Mouse (Mus musculus) MEL (cell line): Measurements from ENCODE around the gene Susd3. TPM values are rescaled to one million over a fixed set of nuclear protein-coding genes. Genes with fewer than 3 reads are reported as not detected.

Experiments
- DNase-seq: peaks from one replicate; pipeline ENCODE4 v3.0.0; 2011; ENCODE audit warnings: low read depth, low spot score
- H3K27ac ChIP-seq: 2 replicates; pipeline ENCODE4 v1.5.1; 2012; ENCODE audit warnings: low read depth, mild to moderate bottlenecking, control low read depth, low read length, moderate library complexity; ENCODE audit not compliant: control insufficient read depth
- H3K27me3 ChIP-seq, 2 experiments: fragments of 150-350 bp in 1 of 2; sonication (generic) in 1 of 2; 2 replicates each; pipeline ENCODE4 v1.6.1; 2012; ENCODE audit warnings: low read length in 2 of 2, mild to moderate bottlenecking in 2 of 2, improper control_type of control experiment in 1 of 2, moderate library complexity in 1 of 2; ENCODE audit not compliant: insufficient read depth in 2 of 2, control insufficient read depth in 1 of 2
- H3K36me3 ChIP-seq, 2 experiments: 2 replicates each; pipeline ENCODE4 v1.6.1; 2012 to 2014; ENCODE audit warnings: low read length in 2 of 2, improper control_type of control experiment in 1 of 2, inconsistent platforms in 1 of 2, mild to moderate bottlenecking in 1 of 2; ENCODE audit not compliant: insufficient read depth in 2 of 2, control insufficient read depth in 1 of 2
- H3K4me1 ChIP-seq, 2 experiments: fragments of 150-350 bp in 1 of 2; sonication (generic) in 1 of 2; 2 replicates each; pipeline ENCODE4 v1.6.1; 2012; ENCODE audit warnings: low read length in 2 of 2, improper control_type of control experiment in 1 of 2, mild to moderate bottlenecking in 1 of 2; ENCODE audit not compliant: insufficient read depth in 2 of 2, control insufficient read depth in 1 of 2
- H3K4me3 ChIP-seq, 2 experiments: fragments of 150-350 bp in 1 of 2; sonication (generic) in 1 of 2; 2 replicates each; pipeline ENCODE4 v1.5.1; 2012; ENCODE audit warnings: low read depth in 2 of 2, low read length in 2 of 2, mild to moderate bottlenecking in 2 of 2, moderate library complexity in 2 of 2, control low read depth in 1 of 2, improper control_type of control experiment in 1 of 2; ENCODE audit not compliant: control insufficient read depth in 1 of 2, insufficient read depth in 1 of 2
- H3K79me2 ChIP-seq: 2 replicates; pipeline ENCODE4 v1.6.1; 2012; ENCODE audit warnings: mild to moderate bottlenecking, low read length, moderate library complexity; ENCODE audit not compliant: control insufficient read depth, poor library complexity, insufficient read depth
- H3K9ac ChIP-seq: 2 replicates; pipeline ENCODE4 v1.6.1; 2012; ENCODE audit warnings: low read depth, mild to moderate bottlenecking, control low read depth, low read length, moderate library complexity; ENCODE audit not compliant: control insufficient read depth, poor library complexity, severe bottlenecking
- H3K9me3 ChIP-seq: fragments of 150-350 bp; sonication (generic); replicated peaks from 2 replicates; pipeline ENCODE4 v1.6.1; 2012; ENCODE audit warnings: mild to moderate bottlenecking, low read length, improper control_type of control experiment, moderate library complexity; ENCODE audit not compliant: insufficient read depth
- BHLHE40 ChIP-seq: IDR thresholded peaks from 2 replicates; pipeline ENCODE4 v1.6.1; 2012; ENCODE audit warnings: low read depth, mild to moderate bottlenecking, inconsistent platforms, low read length, improper control_type of control experiment, borderline replicate concordance
- CTCF ChIP-seq, 3 experiments: IDR thresholded peaks in 2 of 3; conservative IDR thresholded peaks in 1 of 3; 2 replicates each; pipeline ENCODE4 v1.5.1; 2011 to 2012; ENCODE audit warnings: low read length in 3 of 3, low read depth in 2 of 3, mild to moderate bottlenecking in 2 of 3, improper control_type of control experiment in 1 of 3, inconsistent platforms in 1 of 3, mixed read lengths in 1 of 3, moderate library complexity in 1 of 3; ENCODE audit not compliant: control insufficient read depth in 1 of 3, insufficient read depth in 1 of 3, poor library complexity in 1 of 3, severe bottlenecking in 1 of 3
- EP300 ChIP-seq, 2 experiments: IDR thresholded peaks; 2 replicates each; pipeline ENCODE4 v1.6.1; 2011; ENCODE audit warnings: improper control_type of control experiment in 2 of 2, low read length in 2 of 2, low read depth in 1 of 2, mild to moderate bottlenecking in 1 of 2
- ETS1 ChIP-seq: IDR thresholded peaks from 2 replicates; pipeline ENCODE4 v1.6.1; 2012; ENCODE audit warnings: low read depth, mild to moderate bottlenecking, inconsistent platforms, low read length, improper control_type of control experiment, moderate library complexity
- GABPA ChIP-seq: IDR thresholded peaks from 2 replicates; pipeline ENCODE4 v1.6.1; 2012; ENCODE audit warnings: low read depth, mild to moderate bottlenecking, inconsistent platforms, low read length, improper control_type of control experiment, moderate library complexity
- GATA1 ChIP-seq: IDR thresholded peaks from 2 replicates; pipeline ENCODE4 v1.6.1; 2011; ENCODE audit warnings: low read depth, low read length, improper control_type of control experiment
- HCFC1 ChIP-seq: IDR thresholded peaks from 2 replicates; pipeline ENCODE4 v1.6.1; 2012; ENCODE audit warnings: low read depth, mild to moderate bottlenecking, inconsistent platforms, low read length, improper control_type of control experiment, moderate library complexity
- KAT2A ChIP-seq: conservative IDR thresholded peaks from 2 replicates; pipeline ENCODE4 v1.6.1; 2012; ENCODE audit warnings: low read depth, low read length, improper control_type of control experiment, inconsistent platforms
- MAX ChIP-seq: IDR thresholded peaks from 2 replicates; pipeline ENCODE4 v1.6.1; 2011; ENCODE audit warnings: low read length, improper control_type of control experiment
- MAZ ChIP-seq: IDR thresholded peaks from 2 replicates; pipeline ENCODE4 v1.6.1; 2012; ENCODE audit warnings: low read depth, mild to moderate bottlenecking, inconsistent platforms, low read length, improper control_type of control experiment
- MEF2A ChIP-seq: IDR thresholded peaks from 2 replicates; pipeline ENCODE4 v1.6.1; 2014; ENCODE audit warnings: low read depth, mild to moderate bottlenecking, inconsistent platforms, low read length, improper control_type of control experiment; ENCODE audit not compliant: poor library complexity, insufficient replicate concordance, severe bottlenecking; ENCODE audit errors: extremely low read depth
- MXI1 ChIP-seq: IDR thresholded peaks from 2 replicates; pipeline ENCODE4 v1.6.1; 2011; ENCODE audit warnings: mild to moderate bottlenecking, low read depth, low read length, improper control_type of control experiment
- MYC ChIP-seq: IDR thresholded peaks from 2 replicates; pipeline ENCODE4 v1.6.1; 2011; ENCODE audit warnings: low read depth, mild to moderate bottlenecking, low read length, improper control_type of control experiment, moderate library complexity
- POLR2AphosphoS5 ChIP-seq: IDR thresholded peaks from 2 replicates; pipeline ENCODE4 v1.6.1; 2012; ENCODE audit warnings: low read depth, borderline replicate concordance, mild to moderate bottlenecking, inconsistent platforms, low read length, moderate library complexity, mixed read lengths
- RCOR1 ChIP-seq: IDR thresholded peaks from 2 replicates; pipeline ENCODE4 v1.6.1; 2012; ENCODE audit warnings: low read depth, mild to moderate bottlenecking, inconsistent platforms, low read length, improper control_type of control experiment
- SIN3A ChIP-seq: IDR thresholded peaks from 2 replicates; pipeline ENCODE4 v1.6.1; 2012; ENCODE audit warnings: low read length, improper control_type of control experiment, inconsistent platforms
- SMC3 ChIP-seq: IDR thresholded peaks from 2 replicates; pipeline ENCODE4 v1.6.1; 2011; ENCODE audit warnings: low read depth, low read length, improper control_type of control experiment
- TAL1 ChIP-seq: IDR thresholded peaks from 2 replicates; pipeline ENCODE4 v1.6.1; 2012; ENCODE audit warnings: mild to moderate bottlenecking, inconsistent platforms, low read length, moderate library complexity, mixed read lengths
- TBP ChIP-seq: IDR thresholded peaks from 2 replicates; pipeline ENCODE4 v1.8.0; 2011; ENCODE audit warnings: low read depth, low read length, improper control_type of control experiment
- TCF12 ChIP-seq: IDR thresholded peaks from 2 replicates; pipeline ENCODE4 v1.6.1; 2014; ENCODE audit warnings: low read depth, mild to moderate bottlenecking, inconsistent platforms, low read length, improper control_type of control experiment, moderate library complexity
- UBTF ChIP-seq: IDR thresholded peaks from 2 replicates; pipeline ENCODE4 v1.6.1; 2012; ENCODE audit warnings: low read depth, mild to moderate bottlenecking, inconsistent platforms, low read length, improper control_type of control experiment, moderate library complexity, borderline replicate concordance; ENCODE audit not compliant: insufficient read depth
- ZKSCAN1 ChIP-seq: IDR thresholded peaks from 2 replicates; pipeline ENCODE4 v1.6.1; 2012; ENCODE audit warnings: low read depth, mild to moderate bottlenecking, inconsistent platforms, low read length, improper control_type of control experiment, moderate library complexity
- ZMIZ1 ChIP-seq: IDR thresholded peaks from 2 replicates; pipeline ENCODE4 v1.6.1; 2012; ENCODE audit warnings: low read depth, mild to moderate bottlenecking, inconsistent platforms, low read length, improper control_type of control experiment, moderate library complexity
- polyA plus RNA-seq, 2 experiments: library from polyadenylated mRNA; stranded (reverse) in 1 of 2; unstranded in 1 of 2; fragments of >175 nt in 1 of 2; fragments of >200 nt in 1 of 2; gene quantifications; 2 replicates each; pipeline versions ENCODE4 v1.2.1 to v1.2.4; 2012; ENCODE audit warnings: low replicate concordance in 2 of 2, low read depth in 1 of 2; ENCODE audit not compliant: insufficient read length in 2 of 2, insufficient read depth in 1 of 2, missing spikeins in 1 of 2
- total RNA-seq: library from RNA; depleted of rRNA; stranded (reverse); fragments of 300-350 nt; gene quantifications from 2 replicates; pipeline ENCODE4 v1.2.3, GENCODE M21; 2012

Susd3 gene
- total and polyA plus RNA-seq, 3 experiments, result 10.8 to 16.2 TPM; not detected in 1

DNA sequence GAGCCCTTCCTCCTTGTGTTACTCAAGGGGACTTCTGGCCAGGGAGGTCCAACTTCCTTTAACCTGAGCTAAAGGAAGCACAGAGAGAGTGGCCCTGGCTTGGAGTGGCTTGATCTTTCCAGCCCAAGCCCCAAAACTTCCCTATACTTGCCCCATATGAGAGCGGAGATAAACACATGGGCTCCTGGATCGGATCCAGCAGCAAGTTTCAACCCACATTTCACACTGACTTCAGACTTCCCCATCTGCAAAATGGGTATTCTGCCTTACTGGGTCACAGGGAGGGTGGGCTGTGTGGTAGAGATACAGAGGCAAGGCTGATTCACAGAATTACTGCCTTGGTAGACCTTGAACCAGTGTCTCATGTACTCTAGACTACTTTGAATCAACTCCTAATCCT is 5.0 kb downstream of the Susd3 start:
- peaks cover 0 to 7% of the 10 kb centered on the region in 2 experiments; a peak in 2 of 4 replicates for H3K36me3 ChIP-seq
- peaks cover 3 to 21% of the 10 kb centered on the region in 2 experiments for H3K4me1 ChIP-seq
- H3K27me3 ChIP-seq, result no peaks in the 10 kb centered on the region
- TF ChIP-seq GABPA (no peak), MEF2A (no peak), TCF12 (peak; percentile 81), KAT2A (no peak), MAX (peak; percentile 70; the same call in 1 of the 2 replicates), SIN3A (peak; percentile 83), RCOR1 (peak; percentile 88), UBTF (no peak), GATA1 (peak; percentile 84), TBP (0 out of 2 replicates have a peak, but pooled peaks have one; percentile 36), EP300 (IDR thresholded peaks at IDR 0.05; ENCODE audit: low read depth in 1 of 2, low read length in 2 of 2) (peak; percentile 75 to 86), CTCF (IDR thresholded peaks at IDR 0.05 in 2 of 3, conservative IDR thresholded peaks at IDR 0.05 in 1 of 3; ENCODE audit: control insufficient read depth in 1 of 3, insufficient read depth in 1 of 3, low read depth in 2 of 3, low read length in 3 of 3, poor library complexity in 1 of 3, severe bottlenecking in 1 of 3) (no peak), ETS1 (peak; percentile 96), TAL1 (peak; percentile 84), HCFC1 (peak; percentile 41; the same call in 1 of the 2 replicates), MYC (peak; percentile 87; the same call in 1 of the 2 replicates), POLR2AphosphoS5 (no peak), ZKSCAN1 (0 out of 2 replicates have a peak, but pooled peaks have one; percentile 61), MXI1 (peak; percentile 63), MAZ (peak; percentile 66; the same call in 1 of the 2 replicates), ZMIZ1 (no peak), SMC3 (no peak), BHLHE40 (no peak)
- H3K27ac ChIP-seq, result peak overlapping the region; percentile 90
- no peaks in the 10 kb centered on the region for H3K79me2 ChIP-seq
- DNase-seq, result peak; percentile 93
- no peak overlapping the region for H3K4me3 ChIP-seq
- peak overlapping the region; percentile 34 for H3K9ac ChIP-seq
- H3K9me3 ChIP-seq, result no peaks in the 10 kb centered on the region
